Mouse (Mus musculus) CH12.LX (cell line): Measurements from ENCODE around the gene Gm20517. TPM values are rescaled to one million over a fixed set of nuclear protein-coding genes. Genes with fewer than 3 reads are reported as not detected.

Source experiments
- DNase-seq: peaks from one replicate; pipeline ENCODE4 v3.0.0-alpha.2; 2013; ENCODE audit errors: extremely low read depth
- H3K27ac ChIP-seq: 2 replicates; pipeline ENCODE4 v1.5.1; 2012; ENCODE audit warnings: low read depth, mild to moderate bottlenecking, control low read depth, moderate library complexity; ENCODE audit not compliant: insufficient read depth
- H3K27me3 ChIP-seq: replicated peaks from 2 replicates; pipeline ENCODE3; 2012; ENCODE audit warnings: inconsistent platforms
- H3K36me3 ChIP-seq, 2 experiments: replicated peaks in 1 of 2; 2 replicates each; pipeline versions ENCODE3 to v1.6.1; 2012; ENCODE audit warnings: inconsistent platforms in 1 of 2, low read length in 1 of 2, mild to moderate bottlenecking in 1 of 2, mixed read lengths in 1 of 2, moderate library complexity in 1 of 2; ENCODE audit not compliant: control insufficient read depth in 1 of 2, insufficient read depth in 1 of 2
- H3K4me1 ChIP-seq, 2 experiments: 2 replicates each; pipeline ENCODE4 v1.6.1; 2012; ENCODE audit warnings: inconsistent platforms in 1 of 2, moderate library complexity in 1 of 2; ENCODE audit not compliant: insufficient read depth in 2 of 2, control insufficient read depth in 1 of 2
- H3K4me2 ChIP-seq: 2 replicates; pipeline ENCODE4 v1.6.1; 2012; ENCODE audit warnings: low read depth, mild to moderate bottlenecking, control low read depth; ENCODE audit not compliant: poor library complexity, insufficient read depth, severe bottlenecking
- H3K4me3 ChIP-seq, 3 experiments: fragments of 150-350 bp in 1 of 3; sonication (generic) in 1 of 3; replicated peaks in 1 of 3; 2 replicates each; pipeline versions ENCODE3 to v1.5.1; 2011 to 2012; ENCODE audit warnings: low read depth in 2 of 3, low read length in 2 of 3, mild to moderate bottlenecking in 2 of 3, moderate library complexity in 2 of 3, control low read depth in 1 of 3, improper control_type of control experiment in 1 of 3, inconsistent platforms in 1 of 3, mixed read lengths in 1 of 3; ENCODE audit not compliant: poor library complexity in 1 of 3
- H3K79me2 ChIP-seq: replicated peaks from 2 replicates; pipeline ENCODE4 v1.6.1; 2012; ENCODE audit warnings: mild to moderate bottlenecking, moderate library complexity; ENCODE audit not compliant: control insufficient read depth, poor library complexity, insufficient read depth, severe bottlenecking; ENCODE audit errors: extremely low read depth
- H3K9ac ChIP-seq: 2 replicates; pipeline ENCODE4 v1.6.1; 2012; ENCODE audit warnings: low read depth, mild to moderate bottlenecking, control low read depth, moderate library complexity; ENCODE audit not compliant: insufficient read depth
- H3K9me3 ChIP-seq: replicated peaks from 2 replicates; pipeline ENCODE3; 2012; ENCODE audit warnings: low read length, inconsistent platforms, mixed read lengths
- BHLHE40 ChIP-seq: IDR thresholded peaks from 2 replicates; pipeline ENCODE4 v1.6.1; 2011; ENCODE audit warnings: mild to moderate bottlenecking, low read depth, low read length, improper control_type of control experiment
- CTCF ChIP-seq, 2 experiments: IDR thresholded peaks in 1 of 2; conservative IDR thresholded peaks in 1 of 2; 2 replicates each; pipeline ENCODE4 v1.5.1; 2011 to 2012; ENCODE audit warnings: low read depth in 2 of 2, low read length in 2 of 2, improper control_type of control experiment in 1 of 2, inconsistent platforms in 1 of 2, mild to moderate bottlenecking in 1 of 2, moderate library complexity in 1 of 2
- ELF1 ChIP-seq: IDR thresholded peaks from 2 replicates; pipeline ENCODE4 v1.6.1; 2014; ENCODE audit warnings: low read depth, mild to moderate bottlenecking, inconsistent platforms, low read length, improper control_type of control experiment
- ETS1 ChIP-seq: conservative IDR thresholded peaks from 2 replicates; pipeline ENCODE4 v1.6.1; 2012; ENCODE audit warnings: low read depth, mild to moderate bottlenecking, inconsistent platforms, low read length, improper control_type of control experiment, moderate library complexity
- HCFC1 ChIP-seq: IDR thresholded peaks from 2 replicates; pipeline ENCODE4 v1.6.1; 2012; ENCODE audit warnings: low read depth, mild to moderate bottlenecking, inconsistent platforms, low read length, improper control_type of control experiment
- JUN ChIP-seq: IDR thresholded peaks from 2 replicates; pipeline ENCODE4 v1.6.1; 2011; ENCODE audit warnings: low read depth, mild to moderate bottlenecking, low read length, improper control_type of control experiment, moderate library complexity; ENCODE audit not compliant: insufficient read depth
- JUND ChIP-seq: conservative IDR thresholded peaks from 2 replicates; pipeline ENCODE4 v1.6.1; 2011; ENCODE audit warnings: low read depth, low read length, improper control_type of control experiment
- MAZ ChIP-seq: IDR thresholded peaks from 2 replicates; pipeline ENCODE4 v1.6.1; 2012; ENCODE audit warnings: low read depth, mild to moderate bottlenecking, inconsistent platforms, low read length, improper control_type of control experiment, moderate library complexity
- POLR2A ChIP-seq: IDR thresholded peaks from 2 replicates; pipeline ENCODE4 v1.6.1; 2011; ENCODE audit warnings: low read depth, mild to moderate bottlenecking, improper control_type of control experiment, low read length
- RAD21 ChIP-seq: IDR thresholded peaks from 2 replicates; pipeline ENCODE4 v1.6.1; 2011; ENCODE audit warnings: low read depth, mild to moderate bottlenecking, low read length, improper control_type of control experiment, moderate library complexity
- RCOR1 ChIP-seq: conservative IDR thresholded peaks from 2 replicates; pipeline ENCODE4 v1.6.1; 2012; ENCODE audit warnings: low read depth, mild to moderate bottlenecking, inconsistent platforms, low read length, improper control_type of control experiment
- SMC3 ChIP-seq: IDR thresholded peaks from 2 replicates; pipeline ENCODE4 v1.6.1; 2011; ENCODE audit warnings: low read depth, low read length, improper control_type of control experiment
- UBTF ChIP-seq: IDR thresholded peaks from 2 replicates; pipeline ENCODE4 v1.6.1; 2012; ENCODE audit warnings: low read depth, mild to moderate bottlenecking, inconsistent platforms, low read length, improper control_type of control experiment, moderate library complexity
- USF1 ChIP-seq: IDR thresholded peaks from 2 replicates; pipeline ENCODE4 v1.6.1; 2014; ENCODE audit warnings: low read depth, mild to moderate bottlenecking, inconsistent platforms, low read length, improper control_type of control experiment
- ZKSCAN1 ChIP-seq: IDR thresholded peaks from 2 replicates; pipeline ENCODE4 v1.6.1; 2012; ENCODE audit warnings: low read depth, inconsistent platforms, low read length, improper control_type of control experiment, borderline replicate concordance
- ZMIZ1 ChIP-seq: IDR thresholded peaks from 2 replicates; pipeline ENCODE4 v1.6.1; 2012; ENCODE audit warnings: low read depth, mild to moderate bottlenecking, inconsistent platforms, low read length, improper control_type of control experiment
- ZNF384 ChIP-seq: IDR thresholded peaks from 2 replicates; pipeline ENCODE4 v1.6.1; 2012; ENCODE audit warnings: low read depth, low read length, improper control_type of control experiment, inconsistent platforms
- dilution Hi-C: fragments of 300-500 bp; cut with MboI; formaldehyde crosslinking; loops from 2 replicates; pipeline ENCODE4 v1.14.3; 2020; ENCODE audit warnings: low sequenced_read_pairs; ENCODE audit not compliant: extremely low pct_unique_long_range_greater_than_20kb, extremely low pct_ligation_motif_present
- in situ Hi-C: fragments of 300-500 bp; cut with MboI; formaldehyde crosslinking; loops from 3 replicates; pipeline ENCODE4 v1.14.3; 2019; ENCODE audit warnings: low sequenced_read_pairs, low pct_ligation_motif_present, low pct_unique_long_range_greater_than_20kb, mixed read lengths
- polyA plus RNA-seq: library from polyadenylated mRNA; unstranded; fragments of >175 nt; gene quantifications from 2 replicates; pipeline ENCODE4 v1.2.1, GENCODE M21; 2012; ENCODE audit warnings: low read depth; ENCODE audit not compliant: insufficient read length
- total RNA-seq, 2 experiments: library from RNA; depleted of rRNA; stranded (reverse); fragments of 300-350 nt in 1 of 2; fragments of >200 nt in 1 of 2; gene quantifications; 2 replicates each; pipeline ENCODE4 v1.2.3; 2012 to 2014

Gene Gm20517
- total and polyA plus RNA-seq, 3 experiments, result 1.1 to 1.8 (median 1.8) TPM

GRCm38 (mm10) chr17:47676581-47676980, 65.2 kb downstream of the Gm20517 start:
- Histone ChIP-seq H3K79me2 (no peaks in the 10 kb centered on the region), H3K4me2 (no peak overlapping the region), H3K36me3 (peaks cover 35 to 71% of the 10 kb centered on the region in 2 experiments), H3K4me1 (peaks cover 0 to 13% of the 10 kb centered on the region in 2 experiments; a peak in 2 of 4 replicates), H3K4me3 (no peak overlapping the region), H3K9ac (no peak overlapping the region), H3K9me3 (no peaks in the 10 kb centered on the region), H3K27me3 (no peaks in the 10 kb centered on the region), H3K27ac (no peak overlapping the region)
- no peak for TF ChIP-seq JUND
- TF ChIP-seq HCFC1, result no peak
- peak; percentile 64 for TF ChIP-seq RAD21
- TF ChIP-seq CTCF (conservative IDR thresholded peaks at IDR 0.05 in 1 of 2, IDR thresholded peaks at IDR 0.05 in 1 of 2; ENCODE audit: low read depth in 2 of 2, low read length in 2 of 2), result peak; percentile 80 to 83
- TF ChIP-seq SMC3, result peak; percentile 78
- in situ Hi-C loops (no loop called here), dilution Hi-C loops (no loop called here)
- DNase-seq, result peak; percentile 40

- H3K36me3 ChIP-seq, result peaks cover 28 to 73% of the 10 kb centered on the region in 2 experiments
- H3K4me1 ChIP-seq, result peaks cover 4 to 19% of the 10 kb centered on the region in 2 experiments
- dilution Hi-C loops, result no loop called here
- DNase-seq, result no peak
- no peak overlapping the region for H3K4me3 ChIP-seq
- no peak overlapping the region for H3K4me2 ChIP-seq
- no peak for TF ChIP-seq ZMIZ1
- no peak for TF ChIP-seq USF1
- no peak for TF ChIP-seq JUND
- no peak for TF ChIP-seq UBTF
- no peak for TF ChIP-seq ETS1
- no peak for TF ChIP-seq ZKSCAN1
- TF ChIP-seq POLR2A, result no peak
- no peak for TF ChIP-seq RCOR1
- TF ChIP-seq HCFC1, result no peak
- in situ Hi-C loops, result no loop called here
- no peak overlapping the region for H3K27ac ChIP-seq
- no peak overlapping the region for H3K9ac ChIP-seq
- H3K27me3 ChIP-seq, result no peaks in the 10 kb centered on the region
- no peaks in the 10 kb centered on the region for H3K9me3 ChIP-seq
- no peaks in the 10 kb centered on the region for H3K79me2 ChIP-seq
Measured at GRCm38 (mm10) chr17:47678238-47678637, 66.8 kb downstream of the Gm20517 start.

- no peak overlapping the region for H3K9ac ChIP-seq
- dilution Hi-C loops, result no loop called here
- H3K4me3 ChIP-seq, result no peak overlapping the region
- no peaks in the 10 kb centered on the region for H3K27me3 ChIP-seq
- H3K4me2 ChIP-seq, result no peak overlapping the region
- H3K4me1 ChIP-seq, result peaks cover 5 to 20% of the 10 kb centered on the region in 2 experiments
- no peaks in the 10 kb centered on the region for H3K79me2 ChIP-seq
- H3K9me3 ChIP-seq, result no peaks in the 10 kb centered on the region
- DNase-seq, result no peak
- no peak overlapping the region for H3K27ac ChIP-seq
- TF ChIP-seq SMC3 (no peak), ZNF384 (no peak), MAZ (no peak), BHLHE40 (no peak), ELF1 (no peak), UBTF (no peak), JUN (no peak)
- TF ChIP-seq, all 38 proteins: peak for 0
- H3K36me3 ChIP-seq, result peaks cover 28 to 74% of the 10 kb centered on the region in 2 experiments
- in situ Hi-C loops, result no loop called here
Measured at GRCm38 (mm10) chr17:47678702-47679101, 67.3 kb downstream of the Gm20517 start.
